Mouse (Mus musculus): Measurements from ENCODE around the gene Prkra.

DNA sequence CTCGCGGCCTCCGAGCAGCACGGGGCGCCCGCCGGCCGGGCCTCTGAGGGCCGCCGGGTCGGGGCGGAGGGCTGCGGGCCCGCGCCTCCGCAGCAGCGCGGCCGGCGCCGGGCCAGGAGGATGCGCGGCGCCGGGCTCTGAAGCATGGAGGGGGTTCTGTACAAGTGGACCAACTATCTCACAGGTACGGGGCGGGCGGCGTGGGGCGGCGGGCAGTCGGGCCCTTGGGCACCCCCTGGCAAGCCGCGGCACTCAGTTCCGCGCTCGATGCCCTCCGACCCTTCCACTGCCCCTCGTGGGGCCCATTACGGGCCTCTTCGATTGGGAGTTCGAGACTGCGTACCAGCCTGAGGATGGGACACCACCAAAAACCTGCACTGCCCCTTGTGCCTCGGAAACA, 27.6 kb upstream of the Prkra start:
- TF ChIP-seq CTCF (IDR thresholded peaks at IDR 0.05; ENCODE audit: low read depth, low read length): no peak
- TF ChIP-seq GATA1 (IDR thresholded peaks at IDR 0.05; ENCODE audit: borderline replicate concordance, low read length): no peak
- TF ChIP-seq TAL1 (conservative IDR thresholded peaks at IDR 0.05; ENCODE audit: low read depth, low read length): no peak

Data from G1E (cell line).